Mouse (Mus musculus) hindbrain, postnatal 0 days (tissue): Measurements from ENCODE around the gene Auts2. TPM values are rescaled to one million over a fixed set of nuclear protein-coding genes. Genes with fewer than 3 reads are reported as not detected.

Experiments
- ATAC-seq: fragments of 200-750 bp; cut with Nextera tagmentation; 2 replicates; pipeline ENCODE4 v1.8.0; 2017; ENCODE audit warnings: mild to moderate bottlenecking, moderate TSS enrichment, moderate library complexity
- DNase-seq: peaks from one replicate; pipeline ENCODE4 v3.0.0-alpha.2; 2015; ENCODE audit warnings: low spot score
- H3K27ac ChIP-seq: fragments of 300-500 bp; sonication (generic); 2 replicates; pipeline ENCODE4 v1.5.1; 2014; ENCODE audit warnings: mild to moderate bottlenecking
- H3K27me3 ChIP-seq: fragments of 300-500 bp; sonication (generic); 2 replicates; pipeline ENCODE4 v1.6.1; 2014; ENCODE audit warnings: low read length, mixed read lengths; ENCODE audit not compliant: insufficient read depth
- H3K36me3 ChIP-seq: fragments of 300-500 bp; sonication (generic); 2 replicates; pipeline ENCODE4 v1.6.1; 2014; ENCODE audit warnings: low read length, mixed read lengths; ENCODE audit not compliant: insufficient read depth
- H3K4me1 ChIP-seq: fragments of 300-500 bp; sonication (generic); 2 replicates; pipeline ENCODE4 v1.6.1; 2014; ENCODE audit warnings: antibody characterized with exemption, low read length, mixed read lengths; ENCODE audit not compliant: insufficient read depth
- H3K4me2 ChIP-seq: fragments of 300-500 bp; sonication (generic); 2 replicates; pipeline ENCODE4 v1.6.1; 2014; ENCODE audit warnings: low read depth, mild to moderate bottlenecking, low read length, moderate library complexity, mixed read lengths
- H3K4me3 ChIP-seq: fragments of 300-500 bp; sonication (generic); 2 replicates; pipeline ENCODE4 v1.5.1; 2014; ENCODE audit warnings: low read length
- H3K9ac ChIP-seq: fragments of 300-500 bp; sonication (generic); replicated peaks from 2 replicates; pipeline ENCODE4 v1.6.1; 2014; ENCODE audit warnings: mild to moderate bottlenecking, low read length, moderate library complexity, mixed read lengths
- H3K9me3 ChIP-seq: fragments of 300-500 bp; sonication (generic); 2 replicates; pipeline ENCODE4 v1.6.1; 2016; ENCODE audit warnings: low read length, mixed read lengths
- CTCF ChIP-seq: IDR thresholded peaks from 2 replicates; pipeline ENCODE4 v1.5.1; 2016; ENCODE audit warnings: antibody characterized with exemption, control low read depth, low read depth
- WGBS: fragments of 180-500 bp; shearing (Covaris S2); extraction: QIAGEN DNeasy Blood & Tissue Kit; methylation state at CpG from one replicate; pipeline ENCODE4 v1.1.7; 2014; 5-methylcytosine and 5-hydroxymethylcytosine counted together
- polyA plus RNA-seq: library from polyadenylated mRNA; unstranded; fragments of >200 nt; fragmentation: Nextera tagmentation; extraction: Ambion mirVana; gene quantifications from 2 replicates; pipeline ENCODE4 v1.2.1, GENCODE M21; 2015
- total RNA-seq: library from RNA; depleted of rRNA; stranded (reverse); fragments of >200 nt; gene quantifications from 2 replicates; pipeline ENCODE4 v1.2.3, GENCODE M21; 2014

Gene Auts2
- total and polyA plus RNA-seq, 2 experiments from 2014 or later, result 39.3 to 54.9 TPM

DNA sequence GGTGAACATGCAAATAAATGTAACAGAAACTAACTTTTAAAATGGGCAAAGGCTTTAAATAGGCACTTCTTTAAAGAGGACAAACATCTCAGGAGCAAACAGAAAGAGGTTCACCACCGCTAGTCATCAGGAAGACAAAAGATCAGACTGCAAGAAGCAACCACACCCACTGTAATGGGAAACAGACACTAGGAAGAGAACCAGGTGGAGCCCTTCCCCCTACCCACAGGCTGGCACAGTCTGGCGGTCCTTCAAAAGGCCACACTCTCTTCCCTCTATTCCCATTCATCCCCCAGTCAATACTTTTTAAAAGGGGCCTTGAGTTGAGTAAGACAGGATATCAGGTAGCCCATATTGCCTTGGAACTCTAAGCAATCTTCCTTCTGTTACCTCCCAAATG is 1052.3 kb downstream of the Auts2 start:
- ATAC-seq (no peak), DNase-seq (no peak)
- TF ChIP-seq CTCF, result no peak
- WGBS, result 72% methylated on average over 2 of the region's 2 CpGs
- H3K4me2 ChIP-seq, result no peak overlapping the region
- no peak overlapping the region for H3K27ac ChIP-seq
- H3K9ac ChIP-seq, result no peak overlapping the region
- H3K4me3 ChIP-seq, result no peak overlapping the region
- H3K36me3 ChIP-seq, result no peaks in the 10 kb centered on the region
- H3K9me3 ChIP-seq, result no peaks in the 10 kb centered on the region
- no peaks in the 10 kb centered on the region for H3K27me3 ChIP-seq
- no peaks in the 10 kb centered on the region for H3K4me1 ChIP-seq

DNA sequence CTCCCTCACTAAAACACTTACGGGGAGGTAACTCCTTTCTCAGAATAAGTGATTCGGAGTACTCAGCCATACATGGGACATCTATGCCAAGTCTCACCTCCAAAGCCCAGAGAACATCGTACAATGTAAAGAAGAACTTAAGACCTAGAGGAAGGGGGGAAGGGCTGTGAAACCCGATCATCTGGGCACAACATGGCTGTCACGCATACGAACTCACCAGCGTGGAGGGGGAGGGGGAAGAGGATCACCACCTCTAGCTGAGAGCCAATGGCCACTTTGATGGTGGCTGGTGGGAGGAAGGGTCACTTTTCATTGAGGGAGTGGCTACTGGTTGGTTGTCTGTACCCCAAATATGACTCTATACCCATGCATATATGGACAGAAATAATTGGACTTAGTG is 1053.3 kb downstream of the Auts2 start:
- Histone ChIP-seq H3K4me3 (no peak overlapping the region), H3K4me2 (no peak overlapping the region), H3K27ac (no peak overlapping the region), H3K9me3 (no peaks in the 10 kb centered on the region), H3K27me3 (no peaks in the 10 kb centered on the region), H3K9ac (no peak overlapping the region), H3K4me1 (no peaks in the 10 kb centered on the region), H3K36me3 (no peaks in the 10 kb centered on the region)
- WGBS, result 92% methylated on average over 7 of the region's 7 CpGs
- no peak for TF ChIP-seq CTCF
- no peak for DNase-seq
- ATAC-seq, result no peak

DNA sequence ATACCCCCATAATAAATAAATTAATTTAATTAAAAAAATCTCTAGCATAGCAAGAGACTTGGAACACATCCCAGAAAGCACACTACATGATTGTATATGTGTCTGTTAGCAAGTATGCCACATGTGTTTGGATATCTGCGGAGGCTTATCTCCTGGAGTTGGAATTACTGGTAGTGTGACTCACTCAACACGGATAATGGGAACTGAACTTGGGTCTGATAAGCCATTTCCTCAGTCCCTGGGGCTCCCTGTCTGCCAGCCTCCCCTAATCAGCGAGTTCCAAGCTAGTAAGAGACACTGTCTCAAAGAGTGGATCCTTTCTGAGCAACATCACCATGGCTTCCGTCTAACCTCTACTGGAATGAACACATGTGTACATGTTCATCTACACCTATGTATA is 1056.6 kb downstream of the Auts2 start:
- TF ChIP-seq CTCF, result no peak
- no peaks in the 10 kb centered on the region for H3K4me1 ChIP-seq
- H3K9ac ChIP-seq, result no peak overlapping the region
- H3K9me3 ChIP-seq, result no peaks in the 10 kb centered on the region
- H3K27me3 ChIP-seq, result no peaks in the 10 kb centered on the region
- H3K4me2 ChIP-seq, result no peak overlapping the region
- ATAC-seq (no peak), DNase-seq (no peak)
- no peaks in the 10 kb centered on the region for H3K36me3 ChIP-seq
- H3K27ac ChIP-seq, result no peak overlapping the region
- 87% methylated on average over 4 of the region's 4 CpGs for WGBS
- no peak overlapping the region for H3K4me3 ChIP-seq

DNA sequence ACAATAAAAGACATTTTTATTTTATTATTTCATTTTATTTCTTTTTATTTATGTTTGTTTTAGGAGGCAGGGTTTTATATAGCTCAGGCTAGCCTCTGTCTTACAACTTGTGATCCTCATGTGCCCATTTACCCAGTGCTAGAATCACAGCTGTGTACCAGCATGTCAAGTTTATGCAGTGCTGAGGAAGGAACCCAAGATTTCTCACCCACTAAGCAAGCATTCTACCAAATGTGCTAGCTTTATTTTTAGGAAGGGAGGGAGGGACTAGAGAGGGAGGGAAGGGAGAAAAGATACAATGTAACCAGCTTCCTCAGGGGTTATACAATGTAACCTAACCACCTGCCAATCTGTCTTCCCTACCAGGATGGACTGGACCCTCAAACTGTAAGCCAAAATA is 1067.9 kb downstream of the Auts2 start:
- ATAC-seq (no peak), DNase-seq (no peak)
- H3K27me3 ChIP-seq, result no peaks in the 10 kb centered on the region
- H3K27ac ChIP-seq, result no peak overlapping the region
- H3K4me3 ChIP-seq, result no peak overlapping the region
- TF ChIP-seq CTCF, result no peak
- H3K9me3 ChIP-seq, result no peaks in the 10 kb centered on the region
- H3K9ac ChIP-seq, result no peak overlapping the region
- no peak overlapping the region for H3K4me2 ChIP-seq
- no peaks in the 10 kb centered on the region for H3K4me1 ChIP-seq
- H3K36me3 ChIP-seq, result peaks cover 33% of the 10 kb centered on the region

DNA sequence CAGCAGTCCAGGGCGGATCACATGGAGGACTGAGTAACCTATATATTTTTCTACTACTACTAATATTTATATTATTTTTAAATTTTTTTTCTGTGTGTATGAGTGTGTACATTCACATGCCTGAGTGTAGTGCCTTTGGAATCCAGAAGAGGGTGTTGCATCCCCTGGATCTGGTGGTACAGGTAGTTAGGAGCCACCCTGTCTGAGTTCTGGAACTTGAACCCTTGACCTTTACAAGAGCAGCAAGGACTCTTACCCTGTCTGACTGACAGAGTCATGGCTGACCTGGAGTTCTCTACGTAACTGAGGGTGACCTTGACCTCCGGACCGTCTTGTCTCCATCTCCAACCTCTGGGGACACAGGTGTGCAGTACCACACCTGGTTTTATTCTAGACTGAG is 1074.5 kb downstream of the Auts2 start:
- H3K4me3 ChIP-seq, result no peak overlapping the region
- no peak for TF ChIP-seq CTCF
- WGBS, result 93% methylated on average over 4 of the region's 4 CpGs
- no peaks in the 10 kb centered on the region for H3K4me1 ChIP-seq
- no peak overlapping the region for H3K27ac ChIP-seq
- no peaks in the 10 kb centered on the region for H3K27me3 ChIP-seq
- no peak for ATAC-seq
- no peak overlapping the region for H3K4me2 ChIP-seq
- H3K9ac ChIP-seq, result no peak overlapping the region
- DNase-seq, result no peak
- no peaks in the 10 kb centered on the region for H3K9me3 ChIP-seq
- peaks cover 25% of the 10 kb centered on the region for H3K36me3 ChIP-seq

DNA sequence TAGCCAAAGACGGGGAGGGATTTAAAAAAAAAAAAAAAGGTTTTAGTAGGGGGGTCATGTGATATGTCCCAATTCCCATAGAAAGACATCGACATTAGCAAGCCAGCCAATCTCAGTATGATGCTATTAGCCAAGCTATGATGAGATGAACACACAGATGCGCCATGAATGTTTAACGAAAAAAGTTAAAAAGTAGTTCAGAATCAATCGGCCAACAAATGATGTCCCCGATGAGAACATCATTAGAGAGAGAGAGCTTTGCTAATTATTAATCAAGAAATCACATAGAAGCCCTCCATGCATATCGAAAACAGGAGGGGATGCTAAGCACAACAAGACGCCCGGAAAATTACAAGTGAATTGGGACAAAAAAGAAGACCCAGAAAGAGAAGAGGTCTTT is 1077.0 kb downstream of the Auts2 start:
- Histone ChIP-seq H3K36me3 (peaks cover 23% of the 10 kb centered on the region), H3K4me2 (no peak overlapping the region)

DNA sequence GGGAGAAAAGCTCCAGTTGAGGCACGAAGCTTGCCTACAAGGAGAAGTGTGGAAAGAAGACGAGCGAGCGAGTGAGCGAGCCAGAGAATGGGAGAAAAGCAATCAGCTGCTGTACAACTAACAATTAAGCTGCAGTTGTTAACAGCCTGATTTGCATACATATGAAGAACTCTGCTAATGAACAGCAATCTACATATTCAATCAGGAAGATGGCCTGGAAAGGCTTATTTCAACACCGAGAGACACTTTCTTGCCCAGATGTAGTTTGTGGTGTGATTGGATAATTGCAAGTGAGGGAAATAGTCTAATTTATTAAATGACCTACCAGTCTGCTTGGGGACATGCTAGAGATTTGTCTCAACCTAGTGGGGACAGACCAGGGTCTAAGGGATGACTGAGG is 1079.7 kb downstream of the Auts2 start:
- Histone ChIP-seq H3K4me1 (peaks cover 3% of the 10 kb centered on the region; the same call in 1 of the 2 replicates), H3K27ac (no peak overlapping the region), H3K36me3 (peaks cover 18% of the 10 kb centered on the region), H3K27me3 (no peaks in the 10 kb centered on the region), H3K4me3 (no peak overlapping the region), H3K4me2 (no peak overlapping the region), H3K9me3 (no peaks in the 10 kb centered on the region), H3K9ac (no peak overlapping the region)
- 0 out of 2 replicates have a peak, but pooled peaks have one; percentile 45 for ATAC-seq
- DNase-seq, result peak; percentile 23
- 50% methylated on average over 6 of the region's 6 CpGs for WGBS
- TF ChIP-seq CTCF, result no peak

More for the DNA sequence above, 1077.0 kb downstream of the Auts2 start:
- Histone ChIP-seq H3K27ac (no peak overlapping the region), H3K4me3 (no peak overlapping the region), H3K4me1 (no peaks in the 10 kb centered on the region), H3K9ac (no peak overlapping the region), H3K27me3 (no peaks in the 10 kb centered on the region), H3K9me3 (no peaks in the 10 kb centered on the region)
- ATAC-seq (no peak), DNase-seq (no peak)
- TF ChIP-seq CTCF, result no peak
- 76% methylated on average over 9 of the region's 9 CpGs for WGBS
